Mouse (Mus musculus) erythroblast, embryonic 14.5 days (primary cell): ENCODE data around the gene Fam20c. TPM values are rescaled to one million over a fixed set of nuclear protein-coding genes. Genes with fewer than 3 reads are reported as not detected.

Source experiments
- H3K27me3 ChIP-seq: 2 replicates; pipeline ENCODE4 v1.6.1; 2012; ENCODE audit warnings: inconsistent platforms; ENCODE audit not compliant: control insufficient read depth
- H3K36me3 ChIP-seq: 2 replicates; pipeline ENCODE4 v1.6.1; 2012; ENCODE audit warnings: mild to moderate bottlenecking, inconsistent platforms; ENCODE audit not compliant: control insufficient read depth
- H3K4me1 ChIP-seq: 2 replicates; pipeline ENCODE4 v1.6.1; 2012; ENCODE audit warnings: inconsistent platforms; ENCODE audit not compliant: control insufficient read depth
- H3K4me3 ChIP-seq: replicated peaks from 2 replicates; pipeline ENCODE3; 2012; ENCODE audit warnings: moderate library complexity, mild to moderate bottlenecking, inconsistent platforms
- H3K9me3 ChIP-seq: 2 replicates; pipeline ENCODE4 v1.6.1; 2012; ENCODE audit warnings: low read length, inconsistent platforms, mixed read lengths; ENCODE audit not compliant: control insufficient read depth
- GATA1 ChIP-seq: IDR thresholded peaks from 2 replicates; pipeline ENCODE4 v1.6.1; 2012; ENCODE audit warnings: low read length, inconsistent platforms, mixed read lengths
- TAL1 ChIP-seq: IDR thresholded peaks from 3 replicates; pipeline ENCODE4 v1.6.1; 2012; ENCODE audit warnings: low read length, inconsistent platforms, mixed read lengths
- polyA plus RNA-seq: library from polyadenylated mRNA; stranded (reverse); fragments of >175 nt; gene quantifications from 2 replicates; pipeline ENCODE4 v1.2.3, GENCODE M21; 2012

Fam20c gene
- polyA plus RNA-seq, 1 experiment, result 0.08 TPM

- Histone ChIP-seq H3K36me3 (no peaks in the 10 kb centered on the region), H3K4me1 (no peaks in the 10 kb centered on the region), H3K9me3 (no peaks in the 10 kb centered on the region), H3K27me3 (no peaks in the 10 kb centered on the region), H3K4me3 (no peak overlapping the region)
- no peak for TF ChIP-seq GATA1
- TF ChIP-seq TAL1, result no peak
Observed at GRCm38 (mm10) chr5:138733317-138733899, 20.9 kb upstream of the Fam20c start.

- H3K4me1 ChIP-seq, result no peaks in the 10 kb centered on the region
- no peaks in the 10 kb centered on the region for H3K9me3 ChIP-seq
- H3K4me3 ChIP-seq, result no peak overlapping the region
- no peaks in the 10 kb centered on the region for H3K36me3 ChIP-seq
- TF ChIP-seq TAL1, result no peak
- no peak for TF ChIP-seq GATA1
- H3K27me3 ChIP-seq, result no peaks in the 10 kb centered on the region
Observed at GRCm38 (mm10) chr5:138734018-138734417, 20.3 kb upstream of the Fam20c start.

GRCm38 (mm10) chr5:138735201-138735757, 19.0 kb upstream of the Fam20c start:
- no peaks in the 10 kb centered on the region for H3K36me3 ChIP-seq
- TF ChIP-seq TAL1 (no peak), GATA1 (no peak)
- no peaks in the 10 kb centered on the region for H3K27me3 ChIP-seq
- H3K4me1 ChIP-seq, result no peaks in the 10 kb centered on the region
- no peak overlapping the region for H3K4me3 ChIP-seq
- no peaks in the 10 kb centered on the region for H3K9me3 ChIP-seq

DNA sequence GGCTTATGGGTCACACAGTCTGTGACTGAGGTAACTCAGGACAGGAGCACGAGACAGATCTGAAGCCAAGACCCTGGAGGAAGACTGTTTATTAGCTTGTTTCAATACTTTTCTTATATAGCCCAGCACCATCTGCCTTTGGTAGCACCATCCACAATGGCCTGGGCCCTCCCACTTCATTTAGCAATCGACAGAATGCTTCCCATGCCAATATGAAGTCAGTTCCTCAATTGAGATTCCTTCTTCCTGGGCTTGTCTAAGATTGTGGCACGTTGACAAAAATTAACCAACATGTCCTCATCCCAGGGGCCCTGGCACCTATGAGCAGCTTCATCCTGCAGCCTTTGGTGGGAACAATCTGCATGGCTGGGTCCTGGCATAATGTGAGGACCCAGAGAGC, 14.2 kb upstream of the Fam20c start:
- no peaks in the 10 kb centered on the region for H3K36me3 ChIP-seq
- TF ChIP-seq TAL1 (no peak), GATA1 (no peak)
- no peaks in the 10 kb centered on the region for H3K4me1 ChIP-seq
- H3K27me3 ChIP-seq, result no peaks in the 10 kb centered on the region
- no peak overlapping the region for H3K4me3 ChIP-seq
- H3K9me3 ChIP-seq, result no peaks in the 10 kb centered on the region

DNA sequence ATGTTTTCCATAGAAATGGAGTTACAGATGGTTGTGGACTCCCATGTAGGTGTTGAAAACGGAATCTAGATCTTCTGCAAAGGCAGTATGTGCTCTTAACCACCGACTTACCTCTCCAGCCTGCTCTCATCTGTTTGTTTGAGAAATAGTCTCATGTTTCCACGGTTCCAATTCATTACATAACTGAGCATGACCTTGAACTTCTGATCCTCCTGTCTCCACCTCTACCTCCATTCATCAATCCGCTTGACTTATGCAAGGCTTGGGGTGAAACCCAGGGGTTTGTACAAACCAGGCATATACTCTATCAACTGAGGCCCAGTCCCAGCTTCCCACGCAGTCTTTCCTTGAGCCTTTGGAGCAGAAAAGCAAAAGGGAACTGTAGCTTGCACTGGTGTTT, 12.8 kb upstream of the Fam20c start:
- Histone ChIP-seq H3K36me3 (no peaks in the 10 kb centered on the region), H3K4me3 (no peak overlapping the region), H3K27me3 (no peaks in the 10 kb centered on the region), H3K4me1 (no peaks in the 10 kb centered on the region), H3K9me3 (no peaks in the 10 kb centered on the region)
- no peak for TF ChIP-seq GATA1
- TF ChIP-seq TAL1, result no peak

- TF ChIP-seq GATA1 (no peak), TAL1 (no peak)
- no peaks in the 10 kb centered on the region for H3K9me3 ChIP-seq
Observed at GRCm38 (mm10) chr5:138742281-138742680, 12.0 kb upstream of the Fam20c start.

GRCm38 (mm10) chr5:138743631-138744030, 10.7 kb upstream of the Fam20c start:
- no peak for TF ChIP-seq TAL1
- no peak for TF ChIP-seq GATA1
- no peaks in the 10 kb centered on the region for H3K36me3 ChIP-seq
- H3K4me1 ChIP-seq, result no peaks in the 10 kb centered on the region
- no peak overlapping the region for H3K4me3 ChIP-seq
- no peaks in the 10 kb centered on the region for H3K9me3 ChIP-seq
- H3K27me3 ChIP-seq, result no peaks in the 10 kb centered on the region

More at GRCm38 (mm10) chr5:138742281-138742680, 12.0 kb upstream of the Fam20c start:
- H3K27me3 ChIP-seq, result no peaks in the 10 kb centered on the region
- no peaks in the 10 kb centered on the region for H3K4me1 ChIP-seq
- H3K36me3 ChIP-seq, result no peaks in the 10 kb centered on the region
- no peak overlapping the region for H3K4me3 ChIP-seq

GRCm38 (mm10) chr5:138745378-138746099, 8.8 kb upstream of the Fam20c start:
- Histone ChIP-seq H3K4me3 (no peak overlapping the region), H3K9me3 (no peaks in the 10 kb centered on the region), H3K27me3 (no peaks in the 10 kb centered on the region), H3K4me1 (no peaks in the 10 kb centered on the region), H3K36me3 (no peaks in the 10 kb centered on the region)
- TF ChIP-seq GATA1 (no peak), TAL1 (no peak)

GRCm38 (mm10) chr5:138753269-138753668, 1.0 kb upstream of the Fam20c start:
- Histone ChIP-seq H3K36me3 (no peaks in the 10 kb centered on the region; the same call in 1 of the 2 replicates), H3K9me3 (no peaks in the 10 kb centered on the region), H3K4me3 (no peak overlapping the region), H3K4me1 (no peaks in the 10 kb centered on the region), H3K27me3 (peaks cover 44% of the 10 kb centered on the region)
- TF ChIP-seq TAL1, result no peak
- TF ChIP-seq GATA1, result no peak
